Mouse (Mus musculus) liver, postnatal 0 days (tissue): ENCODE measurements around the gene Aicda. TPM values are rescaled to one million over a fixed set of nuclear protein-coding genes. Genes with fewer than 3 reads are reported as not detected.
"Not testable (repeated sequence)": the region's sequence is repeated elsewhere in the genome, so short reads cannot be mapped to it uniquely, and the experiment has no call there.

ENCODE experiments used
- ATAC-seq: fragments of 200-750 bp; cut with Nextera tagmentation; 2 replicates; pipeline ENCODE4 v1.8.0; 2017; ENCODE audit warnings: mild to moderate bottlenecking, moderate library complexity
- DNase-seq: peaks from one replicate; pipeline ENCODE4 v3.0.0-alpha.2; 2016
- H3K27ac ChIP-seq: fragments of 300-500 bp; sonication (generic); 2 replicates; pipeline ENCODE4 v1.5.1; 2014; ENCODE audit warnings: antibody characterized with exemption, moderate library complexity, mild to moderate bottlenecking, low read depth
- H3K27me3 ChIP-seq: fragments of 300-500 bp; sonication (generic); 2 replicates; pipeline ENCODE4 v1.6.1; 2014; ENCODE audit warnings: low read length, control low read depth, mixed read lengths; ENCODE audit not compliant: insufficient read depth
- H3K36me3 ChIP-seq: fragments of 300-500 bp; sonication (generic); replicated peaks from 2 replicates; pipeline ENCODE4 v1.6.1; 2014; ENCODE audit warnings: mild to moderate bottlenecking, control low read depth, low read length, moderate library complexity, mixed read lengths; ENCODE audit not compliant: insufficient read depth
- H3K4me1 ChIP-seq: fragments of 300-500 bp; sonication (generic); 2 replicates; pipeline ENCODE4 v1.6.1; 2014; ENCODE audit warnings: antibody characterized with exemption, mild to moderate bottlenecking, control low read depth; ENCODE audit not compliant: insufficient read depth
- H3K4me2 ChIP-seq: fragments of 300-500 bp; sonication (generic); 2 replicates; pipeline ENCODE4 v1.6.1; 2014; ENCODE audit warnings: low read depth, mild to moderate bottlenecking, low read length, moderate library complexity, mixed read lengths
- H3K4me3 ChIP-seq: fragments of 300-500 bp; sonication (generic); 2 replicates; pipeline ENCODE4 v1.5.1; 2014; ENCODE audit warnings: low read depth, low read length
- H3K9ac ChIP-seq: fragments of 300-500 bp; sonication (generic); replicated peaks from 2 replicates; pipeline ENCODE4 v1.6.1; 2014; ENCODE audit warnings: mild to moderate bottlenecking, moderate library complexity
- H3K9me3 ChIP-seq: fragments of 300-500 bp; sonication (generic); 2 replicates; pipeline ENCODE4 v1.6.1; 2016; ENCODE audit warnings: mild to moderate bottlenecking, control low read depth, low read length, mixed read lengths
- CTCF ChIP-seq: sonication (generic); IDR thresholded peaks from 2 replicates; pipeline ENCODE4 v1.5.1; 2016; ENCODE audit warnings: antibody characterized with exemption, low read depth
- EP300 ChIP-seq: IDR thresholded peaks from 2 replicates; pipeline ENCODE4 v1.6.1; 2016; ENCODE audit warnings: antibody characterized with exemption, low read depth, mild to moderate bottlenecking
- WGBS: fragments of 180-500 bp; shearing (Covaris S2); extraction: QIAGEN DNeasy Blood & Tissue Kit; methylation state at CpG from one replicate; pipeline ENCODE4 v1.1.7; 2014; ENCODE audit not compliant: insufficient replicate concordance; 5-methylcytosine and 5-hydroxymethylcytosine counted together
- polyA plus RNA-seq: library from polyadenylated mRNA; unstranded; fragments of >200 nt; fragmentation: Nextera tagmentation; extraction: Ambion mirVana; gene quantifications from 2 replicates; pipeline ENCODE4 v1.2.1, GENCODE M21; 2015

Aicda gene
- polyA plus RNA-seq, 1 experiment from 2014 or later = not detected

DNA sequence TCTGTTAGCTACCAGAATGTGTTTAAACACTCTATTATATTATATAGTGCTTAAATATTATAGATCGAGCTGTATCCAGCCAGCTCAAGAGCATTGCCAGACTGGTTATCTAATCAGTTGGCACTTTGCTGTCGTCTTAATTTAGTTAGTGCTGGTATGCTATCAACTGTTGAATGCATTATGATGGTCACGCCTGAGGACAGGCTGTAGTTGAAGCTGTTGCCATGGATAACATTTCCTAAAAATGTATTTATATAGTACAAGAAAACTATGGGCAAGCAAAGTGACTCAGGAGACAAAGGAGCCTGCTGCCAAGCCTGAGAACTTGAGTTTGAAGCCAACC, 18.0 kb downstream of the Aicda start:
- Histone ChIP-seq H3K4me1 (peaks cover 13% of the 10 kb centered on the region), H3K27ac (peak overlapping the region; percentile 34), H3K9ac (no peak overlapping the region), H3K36me3 (no peaks in the 10 kb centered on the region), H3K9me3 (no peaks in the 10 kb centered on the region), H3K27me3 (no peaks in the 10 kb centered on the region), H3K4me3 (no peak overlapping the region), H3K4me2 (no peak overlapping the region)
- 35% methylated on average over 3 of the region's 3 CpGs for WGBS
- ATAC-seq (no peak), DNase-seq (no peak)
- no peak for TF ChIP-seq EP300
- no peak for TF ChIP-seq CTCF

- H3K27me3 ChIP-seq = not testable (repeated sequence)
Measured at GRCm38 (mm10) chr6:122575037-122575436, 21.4 kb downstream of the Aicda start.

DNA sequence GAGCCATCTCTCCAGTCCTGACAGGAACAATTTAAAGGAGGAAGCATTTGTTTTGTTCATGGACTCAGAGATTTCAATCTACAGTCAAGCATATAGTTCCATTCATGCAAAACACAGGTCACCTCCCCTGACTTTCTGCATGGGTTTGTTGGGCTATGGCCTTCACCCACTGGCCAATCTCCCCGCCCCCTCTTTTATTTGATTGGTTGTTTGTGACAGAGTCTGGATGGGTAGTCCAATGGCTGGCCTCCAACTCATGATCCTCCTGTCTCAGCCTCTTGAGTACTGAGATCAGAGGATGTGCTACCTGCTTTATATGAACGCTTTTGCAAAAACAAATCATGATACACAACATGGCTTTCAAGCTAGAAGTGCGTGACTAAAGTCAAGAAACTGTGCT, 23.4 kb downstream of the Aicda start:
- no peak overlapping the region for H3K4me3 ChIP-seq
- no peak for TF ChIP-seq EP300
- TF ChIP-seq CTCF = no peak
- ATAC-seq (no peak), DNase-seq (no peak)
- peaks cover 17% of the 10 kb centered on the region for H3K36me3 ChIP-seq
- no peak overlapping the region for H3K9ac ChIP-seq
- no peaks in the 10 kb centered on the region for H3K27me3 ChIP-seq
- H3K9me3 ChIP-seq = no peaks in the 10 kb centered on the region
- H3K27ac ChIP-seq = no peak overlapping the region
- peaks cover 1% of the 10 kb centered on the region for H3K4me1 ChIP-seq
- H3K4me2 ChIP-seq = no peak overlapping the region
- 84% methylated on average over 3 of the region's 3 CpGs for WGBS

More at GRCm38 (mm10) chr6:122575037-122575436, 21.4 kb downstream of the Aicda start:
- H3K27ac ChIP-seq, H3K36me3 ChIP-seq, H3K4me3 ChIP-seq, H3K9me3 ChIP-seq, DNase-seq, H3K4me2 ChIP-seq, ATAC-seq, H3K9ac ChIP-seq: not testable (repeated sequence)
- H3K4me1 ChIP-seq = peaks cover 13% of the 10 kb centered on the region
- WGBS = 70% methylated on average over 1 of the region's 1 CpGs
- TF ChIP-seq EP300 = peak; percentile 55

DNA sequence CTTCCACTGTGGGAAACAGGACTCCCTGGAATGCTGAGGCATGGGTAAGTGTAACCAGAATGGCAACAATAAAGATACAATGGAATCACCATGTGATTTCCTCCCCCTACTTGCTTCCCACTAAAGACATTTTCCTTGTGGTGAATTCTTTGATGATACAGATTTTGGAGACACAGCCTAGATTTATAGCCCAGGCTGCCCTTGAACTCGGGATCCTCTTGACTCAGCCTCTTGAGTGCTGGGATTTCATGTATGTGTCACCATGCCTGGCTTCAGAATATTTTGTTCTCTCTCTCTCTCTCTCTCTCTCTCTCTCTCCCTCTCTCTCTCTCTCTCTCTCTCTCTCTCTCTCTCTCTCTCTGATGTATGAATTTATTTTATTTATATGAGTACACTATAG, 25.5 kb downstream of the Aicda start:
- Histone ChIP-seq H3K9me3 (no peaks in the 10 kb centered on the region), H3K27ac (no peak overlapping the region), H3K36me3 (peaks cover 22% of the 10 kb centered on the region), H3K27me3 (no peaks in the 10 kb centered on the region), H3K4me3 (no peak overlapping the region), H3K4me2 (no peak overlapping the region), H3K9ac (no peak overlapping the region), H3K4me1 (no peaks in the 10 kb centered on the region)
- 43% methylated on average over 1 of the region's 1 CpGs for WGBS
- ATAC-seq (no peak), DNase-seq (no peak)
- no peak for TF ChIP-seq EP300
- no peak for TF ChIP-seq CTCF

DNA sequence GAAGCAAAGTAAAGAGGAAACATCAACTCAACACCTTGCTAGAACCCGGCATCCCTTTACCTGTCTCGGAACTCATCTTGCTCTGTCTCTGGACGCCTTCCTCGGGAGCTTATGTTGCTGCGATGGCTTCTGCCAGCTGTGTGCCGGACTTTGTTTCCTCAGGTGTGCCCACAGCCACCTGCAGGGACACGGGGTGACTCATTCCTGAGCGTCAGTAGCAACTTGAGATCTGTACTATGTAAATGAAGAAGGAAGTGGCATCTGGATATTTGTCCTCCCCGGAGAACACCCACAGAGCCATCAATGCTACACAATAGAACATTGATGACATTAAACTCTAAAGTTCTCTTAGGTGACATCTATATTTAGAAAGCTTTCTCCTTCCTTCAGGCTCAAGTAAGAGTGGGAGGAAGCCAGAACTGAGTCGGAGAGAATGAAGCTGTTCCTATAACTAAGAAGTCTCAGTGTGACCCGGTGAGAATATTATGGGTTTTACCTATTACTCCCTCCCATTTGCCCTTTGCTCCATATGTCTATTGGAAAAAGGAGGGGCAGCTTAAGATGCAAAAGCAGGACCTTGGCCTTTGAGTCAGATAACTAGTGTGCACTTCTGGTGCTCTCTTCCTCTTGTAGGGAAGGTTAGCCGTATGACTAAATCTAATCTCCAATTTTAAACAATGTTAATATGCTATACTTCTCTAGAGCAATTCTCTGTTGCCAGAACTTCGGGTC, 37.6 kb downstream of the Aicda start:
- Histone ChIP-seq H3K9me3 (no peaks in the 10 kb centered on the region), H3K27me3 (no peaks in the 10 kb centered on the region), H3K4me2 (no peak overlapping the region), H3K4me3 (no peak overlapping the region), H3K27ac (no peak overlapping the region), H3K4me1 (no peaks in the 10 kb centered on the region), H3K36me3 (peaks cover 31% of the 10 kb centered on the region), H3K9ac (no peak overlapping the region)
- TF ChIP-seq EP300 = no peak
- TF ChIP-seq CTCF = no peak
- DNase-seq (no peak), ATAC-seq (no peak)
- 79% methylated on average over 13 of the region's 13 CpGs for WGBS

DNA sequence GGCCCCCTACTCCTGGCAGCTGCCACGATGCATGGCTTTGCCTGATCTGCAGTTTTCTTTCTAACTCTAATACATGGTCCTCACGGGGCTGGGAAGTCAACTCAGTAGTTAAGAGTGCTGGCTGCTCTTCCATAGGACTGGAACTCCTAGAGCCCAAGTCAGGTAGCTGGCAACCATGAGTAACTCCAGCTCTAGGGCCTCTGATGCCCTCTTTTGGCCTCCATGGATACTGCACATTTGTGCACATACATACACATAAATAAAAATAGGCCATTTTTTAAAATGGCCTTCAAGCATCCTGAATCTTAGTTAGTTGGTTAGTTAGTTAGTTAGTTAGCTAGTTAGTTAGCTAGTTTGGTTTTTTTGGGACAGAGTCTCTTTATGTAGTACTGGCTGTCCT, 39.3 kb downstream of the Aicda start:
- TF ChIP-seq EP300 = no peak
- peak; percentile 35 for TF ChIP-seq CTCF
- Histone ChIP-seq H3K36me3 (peaks cover 35% of the 10 kb centered on the region), H3K9me3 (no peaks in the 10 kb centered on the region), H3K4me3 (no peak overlapping the region), H3K4me2 (no peak overlapping the region), H3K27ac (no peak overlapping the region), H3K9ac (no peak overlapping the region), H3K4me1 (peaks cover 3% of the 10 kb centered on the region; the same call in 1 of the 2 replicates), H3K27me3 (no peaks in the 10 kb centered on the region)
- no peak for ATAC-seq
- DNase-seq = no peak
- WGBS = 84% methylated on average over 2 of the region's 2 CpGs
